Mouse (Mus musculus) left cerebral cortex, adult 6 months (tissue): Measurements from ENCODE around the gene Gpa33. TPM values are rescaled to one million over a fixed set of nuclear protein-coding genes. Genes with fewer than 3 reads are reported as not detected.

Experiments used
- long read RNA-seq, 2 experiments: library from polyadenylated mRNA; unstranded; transcript quantifications; one replicate each; pipeline ENCODE4 v2.0.0; 2019 to 2020
- polyA plus RNA-seq: library from polyadenylated mRNA; unstranded; fragments of <200 nt; fragmentation: Nextera tagmentation; gene quantifications from 2 replicates; pipeline ENCODE4 v1.2.3, GENCODE M21; 2021

Gene Gpa33
- not detected in 2 replicates for polyA plus RNA-seq
- long read RNA-seq, experiment 1, result 0 reads
- long read RNA-seq, experiment 2, result 0 reads

DNA sequence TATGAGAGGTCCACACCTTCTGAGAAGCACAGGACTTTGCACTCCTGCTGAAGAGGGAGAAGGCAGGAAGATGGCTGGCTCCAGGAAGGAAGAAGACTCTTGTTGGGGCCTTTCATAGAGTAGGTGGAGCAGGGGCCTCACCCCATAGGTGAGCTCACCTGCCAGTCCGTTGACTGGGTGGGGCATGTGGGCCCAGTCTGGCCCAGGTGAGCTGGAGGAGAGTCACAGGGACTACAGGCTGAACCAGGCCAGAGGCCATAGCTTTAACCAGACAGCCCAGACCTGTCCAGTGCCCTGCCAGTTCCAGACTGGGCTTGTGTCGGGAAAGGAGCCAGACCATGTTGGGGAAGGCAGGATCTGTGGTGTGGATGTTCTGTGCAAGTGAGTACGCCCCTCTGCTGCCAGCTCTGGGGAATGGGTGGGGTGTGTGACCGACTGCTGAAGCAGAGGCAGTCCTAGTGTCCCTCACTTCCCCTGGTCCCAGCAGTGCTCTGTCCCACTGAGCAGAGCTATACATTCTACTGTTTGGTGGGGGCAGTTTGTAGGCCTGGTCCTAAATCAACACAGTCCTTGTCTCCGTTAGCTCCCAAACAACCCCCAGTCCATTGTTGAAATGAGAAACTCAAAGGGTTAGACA is at the start of gene Gpa33:
Gene Gpa33 (plus strand): TSS at position 15 of the 637 bp plus-strand sequence.

DNA sequence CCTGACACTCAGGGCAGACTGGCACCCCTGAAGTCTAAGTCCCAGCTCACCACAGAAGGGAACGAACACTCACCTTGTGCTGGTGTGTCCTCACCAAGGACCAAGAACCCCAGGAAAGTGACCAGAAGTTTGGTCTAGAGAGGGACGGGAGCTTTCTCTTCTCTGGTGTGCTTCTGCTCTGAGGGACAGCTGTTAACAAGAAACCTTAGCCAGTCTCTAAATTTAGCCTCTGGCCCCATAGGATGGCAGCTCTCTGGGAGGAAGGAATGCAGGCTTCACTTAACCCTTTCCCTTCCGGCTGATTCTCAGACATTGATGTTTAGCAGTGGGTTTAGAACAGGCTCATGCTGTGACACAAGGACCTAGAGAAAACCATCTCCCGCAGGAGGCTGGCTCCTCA is 2.3 kb upstream of the Gpa33 start, which contains the start of gene Dusp27:
Gene Dusp27 (minus strand): TSS at position 204 of the 400 bp plus-strand sequence.

Other genes with a start within 250 kb of the Gpa33 start
- gene Pou2f1, start 127.6 kb upstream of the Gpa33 start, polyA plus RNA-seq, result 7.6 and 8.0 TPM in 2 replicates
- gene Dusp27, start 2.3 kb upstream of the Gpa33 start, polyA plus RNA-seq, result 0.11 and 0.17 TPM in 2 replicates
- 0.12 TPM in 1 of 2 replicates, not detected in the other for gene Mael, start 108.5 kb downstream of the Gpa33 start, polyA plus RNA-seq
- 8.2 and 15.2 TPM in 2 replicates for gene Ildr2, start 123.9 kb downstream of the Gpa33 start, polyA plus RNA-seq
- 32.1 and 49.2 TPM in 2 replicates for gene Tada1, start 248.9 kb downstream of the Gpa33 start, polyA plus RNA-seq